Mouse (Mus musculus) kidney, postnatal 25 days (tissue): ENCODE results near the gene H3f3a.

Source experiments
- DNase-seq, 2 experiments: peaks; one replicate each; pipeline ENCODE4 v3.0.0; 2021; ENCODE audit warnings: mixed read lengths in 2 of 2

H3f3a gene

DNA sequence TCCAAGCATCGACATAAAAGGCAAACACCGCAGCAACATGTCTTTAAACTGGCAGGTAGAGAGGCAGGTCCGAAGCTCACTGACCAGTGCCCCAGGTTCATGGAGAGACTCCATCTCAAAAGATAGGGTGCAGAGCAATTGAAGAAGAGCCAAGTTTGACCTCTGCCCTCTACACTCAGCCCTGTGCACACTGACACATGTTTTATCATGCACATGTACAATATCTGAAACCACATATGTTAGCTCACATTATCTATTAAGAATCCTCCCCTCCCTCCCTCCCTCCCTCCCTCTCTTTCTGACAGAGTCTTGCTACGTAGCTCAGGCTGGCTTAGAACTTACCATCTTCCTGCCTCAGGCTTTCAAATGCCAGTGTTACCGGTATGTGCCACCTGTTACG is 7.4 kb upstream of the H3f3a start:
- DNase-seq, result no peak

DNA sequence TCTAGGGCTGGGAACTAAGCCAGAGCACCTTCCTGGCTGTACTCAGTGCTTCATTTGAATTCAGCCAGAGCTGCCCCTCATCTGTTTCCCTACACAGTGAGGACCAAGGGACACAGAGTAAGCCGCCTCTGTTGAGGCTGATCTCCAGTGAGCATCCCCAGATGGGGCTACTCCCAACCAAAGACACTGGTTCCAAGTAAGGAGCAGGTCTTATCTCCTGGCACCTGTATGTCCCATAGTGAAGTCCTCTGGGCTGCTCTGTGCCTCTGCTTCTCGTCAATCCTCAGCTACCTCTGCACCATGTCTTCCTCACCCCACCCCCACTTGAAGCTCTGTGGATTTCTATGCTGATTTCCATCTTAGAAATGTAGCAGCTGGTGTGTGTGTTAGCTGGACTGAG is 4.3 kb upstream of the H3f3a start:
- DNase-seq, result no peak

DNA sequence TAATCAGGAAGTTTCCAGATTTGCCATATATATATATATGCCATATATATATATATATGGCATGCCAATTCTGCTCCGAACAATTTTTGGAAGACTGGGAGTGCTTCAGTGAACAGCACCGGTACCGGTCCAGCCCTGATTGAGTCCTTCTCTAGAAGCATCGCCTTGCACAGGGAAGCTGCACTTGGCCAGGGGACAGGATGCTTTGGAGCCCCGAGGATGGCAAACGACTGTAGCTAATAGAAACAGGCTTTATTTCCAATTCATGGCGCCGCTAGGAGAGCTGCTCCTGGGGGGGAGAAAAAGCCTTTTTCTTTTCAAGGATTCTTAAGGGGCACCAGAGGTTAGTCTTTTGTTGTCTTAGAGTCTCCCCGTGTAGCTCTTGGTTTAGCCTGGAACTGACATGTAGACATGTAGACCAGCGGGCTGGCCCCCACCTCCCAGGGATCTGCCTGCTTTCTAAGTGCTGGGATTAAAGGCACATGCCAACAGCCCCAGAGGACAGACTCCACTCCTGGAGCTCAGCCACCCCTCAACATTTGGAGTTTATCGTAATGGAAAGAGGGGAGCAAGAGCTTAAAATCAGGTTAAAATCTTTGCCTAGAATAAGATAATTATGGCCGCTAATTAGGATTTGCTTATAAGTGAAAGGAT is 1.8 kb upstream of the H3f3a start:
- no peak for DNase-seq

DNA sequence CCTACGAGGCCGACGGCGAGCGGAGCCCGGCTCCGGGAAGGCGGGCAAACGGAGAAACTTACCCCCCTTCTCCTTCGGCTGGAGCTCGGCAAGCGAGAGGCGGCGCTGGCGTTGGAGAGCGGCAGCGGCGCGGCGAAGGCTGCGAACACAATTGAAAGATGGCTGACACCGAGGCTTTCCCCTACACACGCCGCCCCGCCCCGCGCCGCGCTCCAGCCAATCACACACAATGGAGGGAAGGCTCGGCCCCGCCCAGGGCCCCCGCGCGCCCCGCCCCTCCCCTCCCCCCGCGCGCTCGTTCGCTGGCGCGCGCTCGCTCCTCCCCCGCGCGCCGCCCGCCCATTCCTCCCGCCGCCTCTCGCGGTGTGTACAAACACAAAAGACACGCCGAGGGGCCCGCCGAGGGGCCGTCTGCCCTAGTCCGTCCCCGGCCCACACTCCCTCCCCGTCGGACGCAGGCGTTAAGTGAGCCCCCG is 296 bp downstream of the H3f3a start:
- peak; percentile 96 to 97 for DNase-seq

DNA sequence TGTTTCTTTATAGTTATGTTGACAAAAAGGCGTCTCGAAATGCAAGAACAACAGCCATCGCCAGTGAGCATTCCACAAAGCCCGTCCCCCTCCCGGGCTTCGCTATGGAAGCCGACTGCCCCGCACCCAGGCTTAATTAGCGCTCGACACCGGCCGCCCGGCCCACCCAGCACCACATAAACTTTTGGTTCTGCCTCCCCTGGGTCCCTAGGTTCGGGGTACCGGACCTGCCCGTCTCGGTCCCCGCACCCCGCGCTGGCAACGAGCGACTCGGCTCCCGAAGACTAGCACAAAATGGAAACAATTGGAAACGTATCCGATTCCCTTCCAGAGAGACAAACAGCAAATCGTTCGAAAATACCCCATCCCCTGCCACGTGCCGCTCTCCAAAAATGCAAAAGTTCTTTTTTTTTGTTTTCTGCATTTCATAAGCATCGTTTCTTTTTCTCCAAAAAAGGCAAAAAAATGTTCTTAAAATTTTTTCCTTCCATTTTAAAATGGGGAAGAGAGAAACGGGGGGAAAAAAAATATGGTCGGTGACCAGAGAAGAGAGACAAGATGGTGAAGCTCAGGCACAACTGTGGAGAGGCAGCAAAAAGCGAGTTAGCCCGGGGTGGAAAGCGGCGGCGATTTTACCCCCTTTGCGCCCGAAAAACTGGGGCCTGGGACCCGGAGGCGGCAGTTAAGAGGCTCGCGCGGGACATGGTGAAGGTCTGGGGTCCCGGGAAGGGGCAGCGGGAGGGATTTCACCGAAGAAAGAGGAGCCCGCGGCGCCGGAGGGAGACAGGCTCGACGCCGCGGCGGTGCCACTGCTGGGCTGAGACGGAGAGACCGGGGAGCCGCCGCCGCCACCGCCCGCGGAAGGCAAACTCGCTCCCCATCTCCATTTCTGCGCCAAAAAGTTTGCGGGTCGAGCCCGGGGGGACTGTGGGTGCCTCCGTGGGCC is 1.0 kb downstream of the H3f3a start:
- peak; percentile 65 to 80 for DNase-seq

DNA sequence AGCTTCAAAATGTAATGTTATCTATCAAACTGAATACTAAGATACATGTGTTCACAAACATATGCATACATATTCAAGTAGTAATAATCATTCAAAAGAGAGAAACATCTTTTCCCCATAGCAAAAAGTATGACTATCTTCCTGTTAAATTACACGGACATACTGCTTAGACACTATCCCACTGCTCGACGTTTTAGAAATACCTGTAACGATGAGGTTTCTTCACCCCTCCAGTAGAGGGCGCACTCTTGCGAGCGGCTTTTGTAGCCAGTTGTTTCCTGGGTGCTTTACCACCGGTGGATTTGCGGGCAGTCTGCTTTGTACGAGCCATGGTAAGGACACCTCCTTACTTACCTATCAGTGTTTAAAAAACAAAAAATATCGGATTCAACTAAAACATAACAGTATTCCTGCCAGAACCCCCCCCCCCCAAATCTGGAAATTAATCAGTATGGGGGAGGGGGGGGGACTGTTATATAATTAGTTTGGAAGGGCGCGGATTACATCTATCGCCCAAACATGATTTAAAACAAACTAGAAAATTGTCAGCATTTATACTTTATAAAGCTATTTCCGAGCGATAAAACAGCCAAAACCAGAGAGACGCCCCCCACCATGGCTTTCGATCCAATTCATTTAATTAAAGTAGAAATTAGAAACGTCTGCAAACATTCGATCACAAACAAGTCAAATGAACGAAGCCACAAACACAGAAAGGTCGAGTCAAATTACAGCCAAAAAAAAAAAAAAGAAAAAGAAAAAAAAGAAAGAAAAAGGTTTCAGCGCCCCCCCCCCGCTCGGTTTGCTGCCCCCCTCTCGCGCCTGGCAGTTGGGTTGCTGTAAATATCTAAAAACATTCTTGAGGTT is 1.9 kb downstream of the H3f3a start:
- peak; percentile 16 to 45 for DNase-seq

DNA sequence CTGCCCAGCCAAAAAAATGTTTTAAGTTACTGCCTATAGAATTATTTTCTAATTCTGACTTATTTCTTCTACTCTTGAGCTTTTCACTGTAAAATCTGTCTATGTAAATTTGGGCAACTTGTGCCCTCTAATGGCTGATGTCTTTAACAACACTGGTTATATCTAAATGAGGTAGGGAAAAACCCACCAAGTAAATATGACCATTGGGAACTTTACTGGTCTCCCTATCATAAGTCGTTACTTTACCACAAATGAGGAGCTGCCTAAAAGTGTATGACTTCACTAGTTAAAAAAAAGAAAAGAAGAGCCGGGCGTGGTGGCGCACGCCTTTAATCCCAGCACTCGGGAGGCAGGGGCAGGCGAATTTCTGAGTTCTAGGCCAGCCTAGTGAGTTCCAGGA is 2.8 kb downstream of the H3f3a start:
- no peak for DNase-seq

DNA sequence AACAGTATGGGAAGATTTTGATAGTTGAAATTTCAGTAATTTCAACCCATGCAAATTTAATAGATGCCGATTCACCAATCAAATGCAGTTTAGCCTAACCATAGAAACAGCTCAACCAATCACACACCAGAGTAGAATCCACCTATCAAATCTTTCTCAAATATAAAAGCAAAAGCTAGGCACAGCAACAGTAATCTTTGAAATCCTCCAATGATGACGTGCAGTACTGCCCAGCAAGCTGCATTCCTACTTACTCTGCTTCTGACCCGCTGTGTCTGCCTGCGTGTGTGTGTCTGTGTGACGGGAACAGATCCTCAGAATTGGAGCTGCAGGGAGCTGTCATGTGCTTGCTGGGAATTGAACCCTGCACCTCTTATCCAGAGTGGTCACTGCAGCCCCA is 4.9 kb downstream of the H3f3a start:
- no peak for DNase-seq

DNA sequence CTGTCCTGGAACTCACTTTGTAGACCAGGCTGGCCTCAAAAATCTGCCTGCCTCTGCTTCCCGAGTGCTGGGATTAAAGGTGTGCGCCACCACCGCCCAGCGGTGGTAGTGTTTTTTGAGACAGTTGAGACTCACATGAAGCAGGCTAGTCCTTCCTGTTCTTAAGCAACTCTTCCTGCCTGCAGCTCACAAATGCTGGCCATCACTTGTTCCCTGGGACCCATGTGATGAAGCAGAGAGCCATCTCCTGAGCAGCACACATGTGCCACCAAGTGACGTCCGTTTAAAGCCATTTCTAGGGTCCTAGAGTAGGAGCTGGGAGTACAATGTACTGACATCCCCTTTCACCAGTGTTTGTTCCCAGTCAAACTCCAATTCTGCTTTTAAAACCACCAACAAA is 9.9 kb downstream of the H3f3a start:
- DNase-seq, result no peak

DNA sequence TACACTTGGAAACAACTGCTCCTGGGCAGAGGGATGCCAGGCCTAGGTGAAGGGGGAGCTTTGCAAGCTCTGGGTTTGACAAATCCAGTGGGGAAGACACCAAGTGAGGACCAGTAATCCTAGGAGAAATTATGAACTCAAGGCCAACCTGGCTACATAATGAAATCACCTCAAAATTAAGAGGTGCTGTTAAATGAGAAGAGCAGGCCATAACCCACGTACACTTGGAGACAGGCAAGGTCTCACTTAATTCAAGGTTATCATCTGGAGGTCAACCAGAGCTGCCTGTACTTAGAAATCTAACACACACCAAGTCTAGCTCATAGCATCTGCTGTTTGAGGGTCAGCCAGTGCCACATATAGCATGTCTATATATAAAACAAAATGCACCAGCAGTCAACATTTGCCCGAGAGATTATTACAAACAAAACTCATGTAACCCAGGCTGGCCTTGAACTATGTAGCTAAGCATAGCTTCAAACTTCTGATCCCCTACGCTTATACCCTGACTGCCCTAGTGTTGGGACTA is 12.2 kb downstream of the H3f3a start:
- no peak for DNase-seq

DNA sequence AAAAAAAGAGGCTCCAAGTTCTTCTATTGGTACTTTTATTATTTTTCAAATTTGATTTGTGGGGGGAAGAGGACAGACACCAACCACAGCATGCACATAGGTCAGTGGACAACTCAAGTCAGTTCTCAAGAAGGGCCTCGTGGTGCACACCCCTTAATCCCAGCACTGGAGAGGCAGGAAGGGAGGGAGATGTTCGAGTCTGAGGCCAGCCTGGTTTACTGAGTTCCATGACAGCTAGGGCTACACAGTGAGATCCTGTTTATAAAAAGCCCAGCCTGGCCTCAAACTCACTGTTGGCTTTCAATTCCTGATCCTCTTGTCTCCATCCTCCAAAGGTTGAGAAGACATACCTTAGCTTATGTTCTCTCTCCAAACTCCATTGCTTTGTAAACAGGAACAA is 12.9 kb downstream of the H3f3a start:
- no peak for DNase-seq

DNA sequence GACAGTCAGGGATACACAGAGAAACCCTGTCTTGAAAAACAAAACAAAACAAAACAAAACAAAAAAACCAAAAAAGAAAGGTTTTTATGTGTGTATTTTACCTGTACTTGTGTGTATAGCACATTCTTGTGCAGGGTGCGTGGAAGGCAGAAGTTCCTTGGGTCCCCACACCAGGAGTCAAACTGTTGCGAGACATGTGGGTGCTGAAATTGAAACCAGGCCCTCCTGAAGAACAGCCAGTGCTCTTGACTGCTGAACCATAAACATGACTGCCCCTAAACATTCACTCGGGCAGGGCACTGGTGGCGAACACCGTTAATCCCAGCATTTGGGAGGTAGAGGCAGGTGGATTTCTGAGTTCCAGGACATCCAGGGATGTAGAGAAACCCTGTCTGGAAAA is 13.7 kb downstream of the H3f3a start:
- DNase-seq, result no peak

DNA sequence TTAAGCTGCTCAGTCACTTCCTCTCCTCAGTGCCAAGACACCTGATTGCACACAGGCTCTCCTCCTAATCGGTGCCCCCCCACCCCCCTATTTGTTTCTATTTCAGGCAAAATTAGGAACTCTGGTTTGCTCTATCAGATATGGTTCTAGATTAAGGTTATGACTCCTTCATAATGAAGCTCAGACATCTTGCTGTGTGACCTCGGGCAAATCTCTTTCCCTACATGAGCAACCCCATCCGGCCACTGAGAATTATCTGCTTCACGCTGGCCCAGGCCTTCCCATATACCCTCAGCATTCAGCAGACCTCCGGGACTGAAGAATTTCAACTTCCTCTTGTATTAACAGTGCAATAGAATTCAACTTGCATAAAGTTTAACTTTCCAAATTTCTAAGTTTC is 14.5 kb downstream of the H3f3a start:
- no peak for DNase-seq

DNA sequence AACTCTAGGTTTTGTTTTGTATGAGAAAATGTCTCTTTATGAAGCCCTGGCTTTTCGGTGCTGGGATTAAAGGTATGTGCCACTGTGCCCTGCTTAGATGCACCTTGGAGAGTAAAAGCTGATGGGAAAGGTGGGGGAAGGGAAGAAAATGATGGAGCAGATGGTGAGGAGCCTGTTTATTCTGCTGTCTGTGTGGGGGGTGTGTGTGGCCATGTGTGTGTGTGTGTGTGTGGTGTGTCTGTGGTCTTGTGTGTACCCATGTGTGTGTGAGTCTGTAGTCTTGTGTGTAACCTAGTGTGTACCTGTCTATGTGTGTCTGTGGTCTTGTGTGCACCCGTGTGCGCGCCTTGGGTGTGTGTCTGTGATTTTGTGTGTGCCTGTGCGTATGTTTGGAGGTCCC is 15.1 kb downstream of the H3f3a start:
- no peak for DNase-seq

DNA sequence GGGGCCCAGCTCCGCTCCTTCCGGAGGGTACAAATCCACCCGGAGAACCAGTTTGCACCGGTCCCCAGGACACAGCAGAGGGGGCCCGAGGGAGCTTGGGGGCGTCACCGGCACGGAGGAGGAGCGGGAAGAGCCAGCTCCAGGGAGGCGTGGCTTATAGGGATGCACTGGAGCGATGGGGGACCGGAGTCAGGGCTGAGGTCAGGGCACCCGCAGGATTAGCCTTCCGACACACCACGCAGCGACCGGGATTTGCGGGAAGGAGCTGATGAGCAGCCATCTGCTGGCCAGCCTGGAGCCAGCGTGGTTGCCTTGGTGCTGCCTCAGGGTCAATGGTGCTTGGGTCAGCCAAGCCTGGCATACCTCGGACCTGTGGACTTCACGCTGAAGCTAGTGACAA is 19.6 kb downstream of the H3f3a start:
- peak; percentile 28 to 65 for DNase-seq

DNA sequence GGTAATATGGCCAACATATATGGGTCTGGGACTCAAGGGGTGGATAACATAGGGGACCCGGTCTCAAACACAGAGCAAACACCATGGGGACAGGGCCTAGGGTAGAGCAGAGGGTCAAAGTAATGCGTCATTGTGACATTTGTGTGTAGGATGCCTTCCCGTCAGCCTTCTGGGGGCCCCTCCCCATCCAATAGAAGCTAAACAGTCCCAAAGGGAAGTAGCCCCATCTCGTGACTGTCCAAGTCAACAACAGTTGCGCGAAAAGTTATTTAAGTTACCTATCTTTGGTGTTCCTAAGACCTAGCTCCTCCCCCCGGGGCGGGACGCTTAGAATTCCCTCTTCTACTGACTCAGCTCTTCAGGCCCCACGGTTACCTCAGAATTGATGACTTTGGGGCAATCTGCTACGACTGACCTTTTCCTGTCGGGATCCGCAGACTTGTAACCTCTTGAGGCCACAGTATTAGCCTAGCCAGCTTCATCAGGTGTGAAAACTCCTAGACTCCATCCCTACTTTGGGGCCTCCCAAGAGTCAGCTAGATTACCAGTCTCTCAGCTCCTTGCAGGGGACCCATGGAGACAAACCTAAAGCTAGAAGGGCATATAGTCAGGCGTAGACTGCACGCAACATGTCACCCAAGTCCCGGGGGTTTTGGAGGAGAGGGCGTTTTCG is 20.2 kb downstream of the H3f3a start:
- peak; percentile 61 to 69 for DNase-seq

DNA sequence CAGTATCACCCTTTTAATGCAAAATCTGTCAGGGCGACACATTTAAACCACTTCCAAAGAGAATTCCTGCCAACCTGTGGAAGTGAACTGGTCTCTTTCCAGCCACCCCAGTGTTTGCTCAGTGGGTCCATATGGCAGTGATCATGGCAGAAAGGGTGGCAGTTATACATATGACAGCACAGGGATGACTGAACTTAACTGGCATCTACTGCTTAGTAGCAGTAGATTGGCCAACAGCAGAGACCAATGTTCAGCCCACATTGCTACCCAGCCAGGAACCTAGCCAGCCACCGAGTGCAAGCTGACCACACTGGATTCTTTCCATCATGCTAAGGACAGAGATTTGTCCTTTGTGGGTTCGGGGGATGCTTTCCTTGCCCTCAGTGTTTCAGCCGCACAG is 20.9 kb downstream of the H3f3a start:
- DNase-seq, result no peak

DNA sequence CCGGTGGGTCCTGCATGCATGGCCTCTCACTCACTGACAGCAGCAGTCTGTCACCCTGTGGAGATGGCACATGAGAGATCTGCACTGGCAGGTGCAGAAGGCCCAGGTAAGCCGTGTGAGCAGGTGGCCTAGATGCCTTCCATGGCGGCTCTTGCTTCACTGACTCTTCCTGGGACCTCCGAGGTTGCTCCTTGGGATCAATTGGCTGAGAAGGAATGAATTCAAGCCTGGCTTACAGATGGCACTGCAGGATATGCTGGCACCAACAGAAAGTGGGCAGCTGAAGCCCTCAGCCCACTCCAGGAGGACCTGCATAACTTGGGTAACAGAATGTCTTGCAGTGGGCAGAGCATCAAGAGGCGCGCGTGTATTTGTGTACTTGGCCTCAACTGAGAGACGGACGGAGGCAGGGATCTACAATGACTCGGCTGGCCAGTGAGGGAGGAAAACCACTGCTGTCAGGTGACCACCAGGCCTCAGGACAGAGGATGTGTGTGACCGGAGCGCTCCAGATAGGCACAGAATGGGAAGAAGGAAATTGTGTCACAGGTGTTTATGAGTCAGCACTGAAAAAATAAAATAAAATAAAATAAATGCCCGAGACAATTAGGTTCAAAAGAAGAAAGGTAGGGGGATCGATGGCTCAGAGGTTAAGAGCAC is 21.8 kb downstream of the H3f3a start:
- DNase-seq, result no peak

DNA sequence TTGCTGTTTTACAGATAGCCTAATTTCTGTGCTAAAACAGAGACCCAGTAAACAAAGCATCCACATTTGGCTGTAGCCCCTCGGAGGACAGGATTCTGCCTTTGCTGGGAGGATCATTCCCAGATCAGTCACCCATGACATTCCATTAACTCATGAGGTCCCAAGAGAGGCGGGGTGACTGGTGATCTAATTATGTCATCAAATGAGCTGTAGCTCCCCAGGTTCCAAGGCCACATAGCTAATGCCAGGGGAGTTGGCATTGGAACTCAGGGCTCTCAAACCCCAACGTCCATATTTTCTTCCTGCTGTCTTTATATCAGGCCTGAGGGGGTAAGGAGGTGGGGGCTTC is 30.2 kb downstream of the H3f3a start:
- peak in 1 of 2 experiments; percentile 17 for DNase-seq

DNA sequence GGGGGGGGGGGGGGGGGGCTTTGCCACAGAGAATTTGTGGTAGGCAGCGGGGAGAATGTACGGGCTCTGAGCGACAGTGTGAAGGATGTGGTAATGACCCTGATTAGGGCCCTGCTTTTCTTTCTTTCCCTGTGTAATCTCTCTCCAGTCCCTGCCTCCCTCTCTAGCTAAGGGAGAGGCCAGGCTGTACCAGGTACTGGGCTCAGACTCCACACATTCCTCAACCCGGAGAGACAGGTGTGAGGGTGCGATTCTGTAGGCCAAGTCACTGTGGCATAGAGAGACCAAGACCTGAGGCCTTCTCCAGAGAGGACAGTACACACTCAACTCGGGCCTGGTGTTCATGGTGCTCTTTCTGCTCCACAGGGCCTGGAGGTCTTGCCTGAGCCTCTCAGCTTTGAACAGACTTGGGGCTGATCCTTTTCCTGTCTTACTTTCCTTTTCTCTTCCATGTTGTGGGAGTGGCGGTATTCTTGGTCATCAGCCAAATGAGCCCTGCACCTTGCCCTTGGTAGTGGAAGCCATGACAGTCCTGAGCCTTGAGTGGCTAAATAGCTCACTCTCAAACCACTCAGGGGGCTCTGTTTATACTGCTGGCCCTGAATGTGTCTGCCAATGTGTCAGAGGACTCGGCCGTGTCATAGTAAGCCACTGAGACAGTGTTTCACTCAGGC is 30.7 kb downstream of the H3f3a start:
- peak; percentile 61 for DNase-seq

DNA sequence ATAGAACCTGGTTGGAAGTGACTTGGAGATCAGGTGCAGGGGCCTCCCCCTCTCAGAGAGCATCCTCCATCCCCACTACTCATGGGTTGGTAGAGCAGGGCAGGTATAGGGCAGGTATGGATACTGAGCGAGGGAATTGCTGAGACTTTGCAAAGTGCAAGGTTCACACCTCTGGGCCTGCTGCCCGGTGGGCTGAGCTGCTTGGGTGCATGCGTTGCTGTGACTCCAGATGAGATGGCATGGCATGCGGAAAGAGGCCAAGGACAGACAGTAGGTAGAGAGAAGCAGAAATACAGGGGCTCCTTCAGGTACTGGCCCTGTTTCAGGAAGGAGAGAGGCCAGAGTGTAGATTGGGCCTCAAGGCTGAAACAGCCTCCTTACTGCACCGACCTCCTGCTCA is 32.5 kb downstream of the H3f3a start:
- DNase-seq, result peak; percentile 58 to 76
